Mouse (Mus musculus): ENCODE data around the gene Pvr.

DNA sequence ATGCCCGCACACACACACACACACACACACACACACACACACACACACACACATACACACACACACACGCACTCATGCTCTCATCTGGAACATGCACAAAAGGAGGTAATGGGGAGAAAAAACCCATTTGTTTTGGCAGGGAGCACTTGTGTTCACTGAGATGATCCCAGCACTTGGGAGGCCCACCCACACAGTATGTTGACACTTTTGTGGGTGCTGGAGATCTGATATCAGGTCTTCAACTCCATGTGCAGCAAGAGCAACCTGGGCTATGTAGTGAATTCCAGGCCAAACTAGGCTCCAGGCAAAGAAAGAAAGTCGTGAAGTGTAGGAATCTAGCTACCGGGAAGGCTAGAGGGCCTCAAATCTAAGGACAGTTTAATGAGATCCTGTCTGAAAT is 34.9 kb upstream of the Pvr start:
- TF ChIP-seq CTCF (IDR thresholded peaks at IDR 0.05; ENCODE audit: low read depth, low read length) (no peak), POLR2A (IDR thresholded peaks at IDR 0.05; ENCODE audit: borderline replicate concordance, low read depth, low read length) (no peak)

All from bone marrow macrophage, adult 2 months (primary cell).